Mouse (Mus musculus): Measurements from ENCODE around the gene Bag5.

- no peak for TF ChIP-seq CTCF (IDR thresholded peaks at IDR 0.05; ENCODE audit: low read depth, low read length)
- no peak for TF ChIP-seq POLR2A (IDR thresholded peaks at IDR 0.05; ENCODE audit: extremely low read depth, insufficient read depth, low read length)
Measured at GRCm38 (mm10) chr12:111727956-111728355, 14.9 kb upstream of the Bag5 start.
